ENCODE assay signal across 8 mouse cellular contexts in genomic region chr16:85802954-85803353, GRCm38 (mm10). TPM values are rescaled to one million over a fixed set of nuclear protein-coding genes. Genes with fewer than 3 reads are reported as not detected.
A peak's percentile ranks its signal among the peaks of the same experiment; 100 is the strongest.
DNase-seq lines count a peak whose midpoint lies in the region; ATAC-seq and TF ChIP-seq lines count a peak whose summit lies in the region.

Gene Adamts1, minus strand, starts transcription at chr16:85803113.

- peak; percentile 71 for ATAC-seq in Patski

- in situ Hi-C loops in Patski (cut with MboI; ENCODE audit: low pct_unique_long_range_greater_than_20kb): loop anchor here (5.0 to 10.0 kb wide), 2 partner anchors 1004 to 1262 kb away; no protein-coding TSS in a partner anchor

- H3K27me3 ChIP-seq in Patski: no peaks in the 10 kb centered on the region

- CTCF ChIA-PET in Patski (lab: Charles Lee): interaction anchor here (1.0 to 1.5 kb wide), 4 partner anchors 50 to 1591 kb away, joined by 3 to 4 read pairs (median 4); no protein-coding TSS in a partner anchor

- peak; percentile 67 for DNase-seq in Patski (ENCODE audit: low read depth, low spot score)
- peak; percentile 34 for DNase-seq in cerebellum, adult 9-10 months
- DNase-seq in frontal cortex, postnatal 10 days (ENCODE audit: low spot score in 2 of 2): peak; percentile 59 to 76
- peak; percentile 99 for DNase-seq in heart, postnatal 4 days
- DNase-seq in layer of hippocampus, adult 8-10 months (ENCODE audit: low spot score in 2 of 2): peak; percentile 64 to 65
- peak; percentile 84 to 89 for DNase-seq in lung, adult 18-20 months
- peak; percentile 83 for DNase-seq in ovary, postnatal 14 days (ENCODE audit: low spot score)
- no peak for DNase-seq in MN1 (ENCODE audit: low spot score)

- POLR2A ChIA-PET in Patski (lab: Charles Lee): interaction anchor here (0.6 to 2.1 kb wide), 5 partner anchors 18 to 1504 kb away, joined by 3 to 7 read pairs (median 4); no protein-coding TSS in a partner anchor

- TF ChIP-seq CTCF in Patski (IDR thresholded peaks at IDR 0.05): no peak

RNA-seq across cellular contexts. Expression of gene Adamts1, which starts in this region (rescaled TPM):
- 341 TPM for polyA plus RNA-seq in Patski (2021)
- total RNA-seq in heart, postnatal 4 days (2021): 10 to 100 TPM; 63.7 to 68.9 TPM
- total RNA-seq in layer of hippocampus, adult 8-10 months (2022): 10 to 100 TPM; 20.4 to 30.5 (median 25.1) TPM
